Mouse (Mus musculus) gastrocnemius, postnatal 10 days (tissue): Measurements from ENCODE around the gene 1700057G04Rik. TPM values are rescaled to one million over a fixed set of nuclear protein-coding genes. Genes with fewer than 3 reads are reported as not detected.

ENCODE experiments used
- DNase-seq: peaks from one replicate; pipeline ENCODE4 v3.0.0; 2021; ENCODE audit warnings: mixed read lengths
- microRNA-seq, 2 experiments: library from miRNA; unstranded; fragments of <30 nt; microRNA quantifications; one replicate each; pipeline ENCODE4 v1.2.0; 2021
- total RNA-seq, 2 experiments: library from RNA; stranded (reverse); gene quantifications; 2 replicates each; pipeline ENCODE4 v1.2.3; 2021

Gene 1700057G04Rik
- total RNA-seq, 2 experiments from 2014 or later = not detected

DNA sequence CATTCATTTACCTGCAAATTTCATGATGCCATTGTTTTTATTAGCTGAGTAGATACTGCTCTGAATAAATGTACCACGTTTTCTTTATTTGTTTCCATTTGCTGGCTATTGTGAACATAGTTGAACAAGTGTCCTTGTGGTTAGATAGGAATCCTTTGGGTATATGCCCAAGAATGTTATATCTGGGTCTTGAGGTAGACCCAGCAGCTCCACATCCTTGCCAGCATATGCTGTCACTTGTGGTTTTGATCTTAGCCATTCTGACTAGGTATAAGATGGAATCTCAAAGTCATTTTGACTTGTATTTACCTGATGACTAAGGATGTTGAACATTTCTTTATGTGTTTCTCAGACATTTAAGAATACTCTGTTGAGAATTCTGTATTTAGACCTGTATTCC, 77.7 kb downstream of the 1700057G04Rik start:
- DNase-seq = no peak

GRCm38 (mm10) chr9:92387404-92387803, 78.2 kb downstream of the 1700057G04Rik start:
- no peak for DNase-seq

- no peak for DNase-seq
These were observed 93.5 kb downstream of the 1700057G04Rik start for GRCm38 (mm10) chr9:92402628-92403027.

Small RNA genes lying within 50 kb of the gene (microRNA-seq; reads per million reads assigned to microRNA genes)
- 0 reads per million in 2 experiments for gene Mir6386

Other genes with a start within 250 kb of the 1700057G04Rik start
- not detected for gene Plscr5, start 116.4 kb upstream of the 1700057G04Rik start, total RNA-seq
- 1 to 10 TPM; 1.7 to 2.6 TPM for gene Plscr1, start 59.6 kb upstream of the 1700057G04Rik start, total RNA-seq
- gene Plscr2, start 33.8 kb upstream of the 1700057G04Rik start, total RNA-seq = 1 to 10 TPM; 1.4 to 1.5 TPM
- gene Plscr4, start 148.0 kb downstream of the 1700057G04Rik start, total RNA-seq = 1 to 10 TPM; 5.3 to 6.5 TPM
- gene Plod2, start 232.8 kb downstream of the 1700057G04Rik start, total RNA-seq = 10 to 100 TPM; 12.1 to 23.8 TPM